Mouse (Mus musculus) lung, embryonic 14.5 days (tissue): Measurements from ENCODE around the gene Ankrd45. TPM values are rescaled to one million over a fixed set of nuclear protein-coding genes. Genes with fewer than 3 reads are reported as not detected.
A peak's percentile ranks its signal among the peaks of the same experiment; 100 is the strongest.

Experiments used
- ATAC-seq: fragments of 200-750 bp; cut with Nextera tagmentation; 2 replicates; pipeline ENCODE4 v1.8.0; 2017; ENCODE audit warnings: mild to moderate bottlenecking, moderate TSS enrichment, moderate library complexity; ENCODE audit not compliant: insufficient read depth
- DNase-seq: peaks from one replicate; pipeline ENCODE4 v3.0.0-alpha.2; 2015
- H3K27ac ChIP-seq: fragments of 300-500 bp; sonication (generic); 2 replicates; pipeline ENCODE4 v1.5.1; 2014; ENCODE audit warnings: low read depth, mild to moderate bottlenecking, moderate library complexity
- H3K27me3 ChIP-seq: fragments of 300-500 bp; sonication (generic); 2 replicates; pipeline ENCODE4 v1.6.1; 2014; ENCODE audit warnings: low read length, control low read depth; ENCODE audit not compliant: insufficient read depth
- H3K36me3 ChIP-seq: fragments of 300-500 bp; sonication (generic); 2 replicates; pipeline ENCODE4 v1.6.1; 2014; ENCODE audit warnings: control low read depth; ENCODE audit not compliant: insufficient read depth
- H3K4me1 ChIP-seq: fragments of 300-500 bp; sonication (generic); 2 replicates; pipeline ENCODE4 v1.6.1; 2014; ENCODE audit warnings: antibody characterized with exemption, control low read depth; ENCODE audit not compliant: insufficient read depth
- H3K4me2 ChIP-seq: fragments of 300-500 bp; sonication (generic); 2 replicates; pipeline ENCODE4 v1.6.1; 2014; ENCODE audit warnings: mild to moderate bottlenecking
- H3K4me3 ChIP-seq: fragments of 300-500 bp; sonication (generic); 2 replicates; pipeline ENCODE4 v1.5.1; 2014; ENCODE audit warnings: low read depth, low read length
- H3K9ac ChIP-seq: fragments of 300-500 bp; sonication (generic); 2 replicates; pipeline ENCODE4 v1.6.1; 2014
- H3K9me3 ChIP-seq: fragments of 300-500 bp; sonication (generic); 2 replicates; pipeline ENCODE4 v1.6.1; 2016; ENCODE audit warnings: low read depth, low read length, control low read depth
- CTCF ChIP-seq: IDR thresholded peaks from 2 replicates; pipeline ENCODE4 v1.5.1; 2016; ENCODE audit warnings: antibody characterized with exemption, low read depth
- WGBS: fragments of 180-500 bp; shearing (Covaris S2); extraction: QIAGEN DNeasy Blood & Tissue Kit; methylation state at CpG from one replicate; pipeline ENCODE4 v1.1.7; 2014; 5-methylcytosine and 5-hydroxymethylcytosine counted together
- polyA plus RNA-seq: library from polyadenylated mRNA; unstranded; fragments of >200 nt; fragmentation: Nextera tagmentation; extraction: Ambion mirVana; gene quantifications from 2 replicates; pipeline ENCODE4 v1.2.1, GENCODE M21; 2014

The Ankrd45 gene
- polyA plus RNA-seq, 1 experiment from 2014 or later = 1.0 TPM

DNA sequence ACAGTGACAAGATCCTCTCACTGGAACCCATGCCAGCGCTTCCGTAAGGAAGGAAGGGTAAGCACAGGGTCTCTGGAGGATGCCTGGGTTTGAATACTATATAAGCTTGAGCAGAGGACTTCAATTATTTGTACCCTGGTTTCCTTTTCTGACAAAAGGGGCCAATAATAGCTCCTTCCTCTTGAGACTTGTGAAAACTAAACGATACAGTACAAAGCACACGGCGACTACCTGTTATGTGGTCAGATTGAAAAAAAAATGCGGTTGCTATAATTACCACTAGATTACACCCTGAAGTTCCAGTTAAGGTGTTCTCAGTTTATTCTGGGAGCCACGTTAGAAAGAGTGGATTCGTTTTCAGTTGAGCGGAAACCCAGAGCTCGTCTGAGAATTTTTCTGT, 14.1 kb downstream of the Ankrd45 start:
- no peak for TF ChIP-seq CTCF
- WGBS = 82% methylated on average over 10 of the region's 10 CpGs

DNA sequence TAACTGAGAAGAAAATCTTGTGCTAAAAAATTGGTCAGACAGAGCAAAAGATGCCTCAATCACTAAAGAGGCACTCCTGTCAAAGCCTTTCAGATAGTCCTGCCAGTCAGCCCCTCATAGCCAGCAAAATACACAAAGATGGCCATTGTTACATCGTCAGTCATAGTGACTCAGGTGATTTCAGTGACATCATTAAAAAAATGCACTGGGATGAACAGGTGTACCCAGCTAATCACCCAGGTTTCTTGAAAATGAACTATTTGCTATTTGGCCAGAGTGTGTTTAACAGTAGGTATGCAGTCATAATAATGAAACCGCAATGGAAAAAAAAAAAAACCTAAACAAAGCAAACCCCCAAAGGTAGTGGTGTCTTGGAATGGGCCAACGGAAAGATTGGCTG, 16.7 kb downstream of the Ankrd45 start, which contains the start of gene Tex50:
Gene Tex50, minus strand, starts transcription at position 101 of the 400 bp plus-strand sequence.
- ATAC-seq (no peak), DNase-seq (no peak)
- Histone ChIP-seq H3K36me3 (no peaks in the 10 kb centered on the region), H3K9me3 (no peaks in the 10 kb centered on the region), H3K4me2 (no peak within 1 kb of the TSS), H3K4me1 (no peaks in the 10 kb centered on the region), H3K4me3 (no peak within 1 kb of the TSS), H3K27me3 (no peaks in the 10 kb centered on the region), H3K27ac (no peak within 1 kb of the TSS), H3K9ac (no peak within 1 kb of the TSS)
- 88% methylated on average over 3 of the region's 3 CpGs for WGBS
- TF ChIP-seq CTCF = no peak

More for the DNA sequence above, 14.1 kb downstream of the Ankrd45 start:
- ATAC-seq = no peak
- no peak overlapping the region for H3K27ac ChIP-seq
- H3K4me3 ChIP-seq = no peak overlapping the region
- H3K9ac ChIP-seq = no peak overlapping the region
- DNase-seq = no peak
- H3K9me3 ChIP-seq = no peaks in the 10 kb centered on the region
- H3K36me3 ChIP-seq = no peaks in the 10 kb centered on the region
- H3K27me3 ChIP-seq = no peaks in the 10 kb centered on the region
- H3K4me1 ChIP-seq = no peaks in the 10 kb centered on the region
- H3K4me2 ChIP-seq = no peak overlapping the region

- Histone ChIP-seq H3K4me3 (no peak overlapping the region), H3K4me1 (no peaks in the 10 kb centered on the region), H3K27me3 (no peaks in the 10 kb centered on the region), H3K9ac (no peak overlapping the region), H3K36me3 (no peaks in the 10 kb centered on the region), H3K4me2 (no peak overlapping the region), H3K27ac (no peak overlapping the region), H3K9me3 (no peaks in the 10 kb centered on the region)
- no peak for DNase-seq
- WGBS = 61% methylated on average over 4 of the region's 4 CpGs
- no peak for TF ChIP-seq CTCF
- no peak for ATAC-seq
Observed at GRCm38 (mm10) chr1:161160266-161160665, 17.8 kb downstream of the Ankrd45 start.

DNA sequence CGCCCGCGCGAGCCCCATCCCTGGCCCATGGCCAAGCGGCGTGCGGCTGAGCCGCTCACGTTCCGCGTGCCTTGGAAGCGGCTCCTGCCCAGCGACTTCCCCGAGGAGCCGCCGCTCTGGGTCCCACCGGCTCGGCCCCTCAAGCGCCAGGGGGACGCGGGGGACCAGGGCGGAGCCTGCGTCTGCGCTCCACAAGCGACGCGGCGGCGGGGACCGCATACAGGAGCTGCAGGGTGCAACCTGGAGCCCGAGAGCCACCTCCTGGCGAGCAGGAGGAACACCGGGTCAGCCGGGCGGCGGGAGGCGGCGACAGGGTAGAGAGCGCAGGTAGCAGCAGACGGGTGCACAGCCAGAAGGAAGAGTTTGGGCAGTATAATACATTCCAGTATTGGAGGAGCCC, 28.2 kb downstream of the Ankrd45 start:
- DNase-seq (peak; percentile 83), ATAC-seq (peak; percentile 95)
- Histone ChIP-seq H3K4me2 (peak overlapping the region; percentile 72), H3K27ac (no peak overlapping the region), H3K4me1 (no peaks in the 10 kb centered on the region), H3K36me3 (no peaks in the 10 kb centered on the region), H3K4me3 (peak overlapping the region; percentile 45), H3K27me3 (peaks cover 8% of the 10 kb centered on the region; the same call in 1 of the 2 replicates), H3K9ac (peak overlapping the region; percentile 49), H3K9me3 (no peaks in the 10 kb centered on the region)
- TF ChIP-seq CTCF = peak; percentile 74
- 1% methylated on average over 40 of the region's 40 CpGs for WGBS

GRCm38 (mm10) chr1:161180674-161181073, 38.2 kb downstream of the Ankrd45 start:
- no peak overlapping the region for H3K9ac ChIP-seq
- no peaks in the 10 kb centered on the region for H3K36me3 ChIP-seq
- TF ChIP-seq CTCF = peak; percentile 70
- no peak overlapping the region for H3K4me3 ChIP-seq
- DNase-seq (peak; percentile 70), ATAC-seq (no peak)
- H3K9me3 ChIP-seq = peaks cover 4% of the 10 kb centered on the region; the same call in 1 of the 2 replicates
- H3K27me3 ChIP-seq = no peaks in the 10 kb centered on the region
- 54% methylated on average over 8 of the region's 8 CpGs for WGBS
- no peak overlapping the region for H3K27ac ChIP-seq
- no peaks in the 10 kb centered on the region for H3K4me1 ChIP-seq
- H3K4me2 ChIP-seq = no peak overlapping the region

DNA sequence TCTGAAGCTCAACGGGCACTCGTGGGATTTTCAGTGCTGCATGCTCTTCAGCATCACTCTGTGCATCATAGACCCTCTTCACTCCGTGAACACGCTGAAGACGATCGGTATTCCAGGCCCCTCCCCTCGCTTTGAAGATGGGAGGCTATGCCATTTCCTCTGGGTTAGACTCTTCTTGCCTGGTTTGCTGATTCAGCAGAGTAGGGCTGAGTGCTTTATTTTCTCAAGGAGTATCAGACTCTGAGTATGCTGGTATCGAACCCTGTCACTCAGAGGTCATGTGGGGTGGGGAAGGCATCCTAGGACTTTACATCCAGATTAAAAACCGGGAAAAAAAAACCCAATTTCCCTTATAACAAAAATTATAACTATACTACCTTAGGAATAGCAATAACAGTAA, 39.9 kb downstream of the Ankrd45 start:
- ATAC-seq (no peak), DNase-seq (no peak)
- Histone ChIP-seq H3K9ac (no peak overlapping the region), H3K4me2 (no peak overlapping the region), H3K4me3 (no peak overlapping the region), H3K36me3 (no peaks in the 10 kb centered on the region), H3K27me3 (no peaks in the 10 kb centered on the region), H3K9me3 (peaks cover 4% of the 10 kb centered on the region; the same call in 1 of the 2 replicates), H3K4me1 (no peaks in the 10 kb centered on the region), H3K27ac (no peak overlapping the region)
- TF ChIP-seq CTCF = no peak
- 71% methylated on average over 9 of the region's 9 CpGs for WGBS

DNA sequence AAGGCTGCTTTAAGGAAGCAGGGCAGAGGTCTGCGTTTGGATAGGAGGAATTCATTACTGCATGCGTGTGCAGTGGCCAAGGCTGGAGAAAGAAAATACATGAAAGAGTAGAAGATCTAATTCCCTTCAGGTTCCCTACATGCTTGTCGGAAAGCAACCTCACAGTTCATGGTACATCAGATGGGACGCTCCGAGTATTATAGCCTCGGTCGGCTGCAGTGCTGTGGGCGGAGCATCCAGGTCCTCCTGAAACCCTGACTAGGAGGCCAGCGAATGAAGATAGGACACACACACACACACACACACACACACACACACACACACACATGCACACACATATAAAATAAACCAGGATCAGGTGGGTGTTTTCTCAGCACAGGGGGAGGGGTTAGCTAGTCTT, 41.2 kb downstream of the Ankrd45 start:
- 58% methylated on average over 9 of the region's 9 CpGs for WGBS
- Histone ChIP-seq H3K9me3 (peaks cover 4% of the 10 kb centered on the region; the same call in 1 of the 2 replicates), H3K9ac (no peak overlapping the region), H3K4me1 (no peaks in the 10 kb centered on the region), H3K4me2 (no peak overlapping the region), H3K36me3 (no peaks in the 10 kb centered on the region), H3K4me3 (no peak overlapping the region), H3K27ac (no peak overlapping the region), H3K27me3 (no peaks in the 10 kb centered on the region)
- no peak for TF ChIP-seq CTCF
- no peak for ATAC-seq
- no peak for DNase-seq

DNA sequence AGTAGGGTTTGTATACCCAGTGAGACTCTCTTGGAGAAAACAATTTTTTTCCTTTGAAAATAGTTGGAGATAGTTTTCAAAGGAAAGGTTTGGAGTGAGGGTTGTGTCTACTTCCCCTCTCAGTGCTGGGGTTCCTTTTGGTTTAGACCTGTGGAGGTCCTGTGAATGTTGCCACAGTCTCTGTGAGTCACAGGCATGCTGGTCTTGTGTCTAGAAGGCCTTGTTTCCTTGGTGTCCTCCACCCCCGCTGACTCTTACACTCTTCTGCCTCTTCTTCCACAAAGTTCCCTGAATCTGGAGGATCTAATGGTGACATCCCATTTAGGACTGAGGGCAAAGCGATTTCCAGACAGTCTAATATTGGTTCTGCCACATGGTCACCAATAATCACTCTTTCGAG, 42.9 kb downstream of the Ankrd45 start:
- ATAC-seq = no peak

More for the DNA sequence above, 42.9 kb downstream of the Ankrd45 start:
- no peaks in the 10 kb centered on the region for H3K36me3 ChIP-seq
- H3K27me3 ChIP-seq = no peaks in the 10 kb centered on the region
- H3K4me3 ChIP-seq = no peak overlapping the region
- WGBS = 83% methylated on average over 3 of the region's 3 CpGs
- H3K27ac ChIP-seq = no peak overlapping the region
- no peak overlapping the region for H3K4me2 ChIP-seq
- H3K9ac ChIP-seq = no peak overlapping the region
- H3K9me3 ChIP-seq = no peaks in the 10 kb centered on the region
- no peak for TF ChIP-seq CTCF
- H3K4me1 ChIP-seq = no peaks in the 10 kb centered on the region
- DNase-seq = no peak
